Mouse (Mus musculus): ENCODE results near the gene Tmem184a. TPM values are rescaled to one million over a fixed set of nuclear protein-coding genes. Genes with fewer than 3 reads are reported as not detected.
A peak's percentile ranks its signal among the peaks of the same experiment; 100 is the strongest.

Tmem184a gene
- polyA plus RNA-seq, 1 experiment from 2014 or later: 13.2 TPM

DNA sequence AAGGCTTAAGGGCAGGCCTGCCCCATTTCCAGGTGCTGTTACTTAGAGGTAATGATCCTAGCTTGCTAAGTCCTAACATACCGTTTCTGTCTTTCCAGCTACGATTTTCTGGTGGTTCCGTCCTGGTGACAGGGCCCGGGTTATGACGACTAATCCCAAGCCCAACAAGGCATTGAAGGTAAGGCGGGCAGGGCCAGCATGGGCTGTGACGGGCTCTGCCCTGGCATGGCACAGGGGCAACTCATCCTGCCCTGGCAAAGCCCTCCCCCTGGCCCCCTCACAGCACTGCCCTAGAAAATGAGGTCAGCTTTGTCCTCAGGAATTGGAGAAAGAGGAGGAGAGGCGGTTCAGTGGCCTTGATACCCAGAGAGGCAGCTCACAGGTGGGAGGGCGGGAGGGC is 20.7 kb downstream of the Tmem184a start:
- Histone ChIP-seq H3K4me3 (no peak overlapping the region), H3K36me3 (peaks cover 21% of the 10 kb centered on the region), H3K9me3 (no peaks in the 10 kb centered on the region), H3K4me1 (peaks cover 59% of the 10 kb centered on the region), H3K9ac (no peak overlapping the region), H3K4me2 (no peak overlapping the region), H3K27me3 (no peaks in the 10 kb centered on the region), H3K27ac (no peak overlapping the region)
- no peak for ATAC-seq (ENCODE audit: borderline replicate concordance, extremely low read depth, low FRiP score, low TSS enrichment)
- 91% methylated on average over 9 of the region's 9 CpGs for whole genome bisulfite sequencing

DNA sequence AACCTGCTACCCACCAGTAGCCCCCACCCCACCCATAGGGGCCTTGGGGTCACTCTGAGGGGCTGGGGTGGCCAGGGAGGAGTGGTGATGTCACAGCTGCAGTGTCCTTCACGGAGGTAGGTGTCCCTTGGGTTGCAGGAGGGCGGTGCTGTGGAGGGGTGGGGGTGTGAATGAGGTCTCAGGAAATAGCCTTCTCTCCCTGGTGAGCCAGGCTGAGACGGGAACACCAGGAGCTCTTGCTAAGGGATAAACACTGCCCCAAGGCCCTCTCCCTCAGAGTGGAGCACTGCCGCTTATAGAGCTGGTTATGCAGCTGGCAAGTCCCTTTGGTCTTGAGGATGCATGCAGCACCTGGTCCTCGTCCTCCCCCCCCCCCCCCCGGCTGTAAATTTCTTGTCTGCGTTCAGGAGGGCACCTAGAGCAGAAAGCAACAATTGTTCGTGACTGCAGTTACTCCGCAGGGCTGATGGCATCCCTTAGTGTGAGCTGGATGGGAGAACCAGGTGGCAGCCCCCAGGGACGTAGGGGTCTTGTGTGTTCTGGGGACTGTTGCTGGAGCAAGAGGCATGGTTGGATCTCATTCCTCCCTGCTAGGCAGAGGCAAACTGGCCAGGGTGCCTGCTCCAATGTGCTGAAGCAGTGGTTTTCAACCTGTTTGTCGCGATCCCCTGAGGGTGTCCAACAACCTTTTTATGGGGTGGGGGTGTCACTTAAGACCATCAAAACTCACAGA is 21.4 kb downstream of the Tmem184a start:
- WGBS: 39% methylated on average over 11 of the region's 12 CpGs
- no peak; the same call in 1 of the 2 replicates for ATAC-seq (ENCODE audit: borderline replicate concordance, extremely low read depth, low FRiP score, low TSS enrichment)
- Histone ChIP-seq H3K27ac (peak overlapping the region; percentile 89), H3K9ac (peak overlapping the region; percentile 15; the same call in 1 of the 2 replicates), H3K4me2 (peak overlapping the region; percentile 46), H3K4me1 (peaks cover 59% of the 10 kb centered on the region), H3K9me3 (no peaks in the 10 kb centered on the region), H3K4me3 (0 out of 2 replicates have a peak overlapping the region, but pooled peaks have one; percentile 8), H3K36me3 (peaks cover 21% of the 10 kb centered on the region), H3K27me3 (no peaks in the 10 kb centered on the region)

DNA sequence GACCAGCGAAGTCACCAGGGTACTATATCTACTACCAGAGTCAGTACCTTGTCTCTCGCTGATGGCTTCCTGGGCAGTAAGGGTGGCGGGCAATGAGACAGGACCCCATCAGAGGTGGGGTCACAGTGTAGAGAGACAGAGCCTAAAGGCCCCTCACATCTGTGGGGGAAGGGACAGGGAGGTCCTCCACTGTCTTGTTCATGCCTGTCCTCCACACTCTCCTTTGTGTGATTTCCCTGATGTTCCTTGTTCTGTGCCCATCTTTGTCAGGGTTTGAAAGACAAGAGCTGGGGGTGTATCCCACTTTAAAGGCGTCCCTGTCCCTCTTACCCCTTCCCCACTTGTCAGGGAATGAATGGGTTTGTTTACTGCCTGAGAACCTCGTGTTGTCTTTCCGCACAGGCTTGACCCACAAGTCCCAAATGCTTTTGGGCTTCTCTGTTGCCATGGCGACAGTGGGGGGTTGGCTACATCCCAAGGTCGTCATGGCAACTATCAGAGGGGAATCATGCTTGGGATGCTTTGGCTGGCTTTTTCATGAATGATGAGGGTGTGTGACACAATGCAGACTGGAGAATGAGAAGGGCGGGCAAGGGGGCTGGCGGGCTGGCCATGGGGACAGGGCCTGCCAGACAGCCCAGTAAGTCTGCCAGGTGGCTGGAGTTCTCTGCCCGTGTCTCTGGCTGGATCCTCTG is 22.1 kb downstream of the Tmem184a start:
- Histone ChIP-seq H3K9ac (peak overlapping the region; percentile 15; the same call in 1 of the 2 replicates), H3K36me3 (peaks cover 21% of the 10 kb centered on the region), H3K27ac (peak overlapping the region; percentile 89), H3K4me3 (peak overlapping the region; percentile 8; the same call in 1 of the 2 replicates), H3K9me3 (no peaks in the 10 kb centered on the region), H3K4me2 (peak overlapping the region; percentile 46), H3K27me3 (no peaks in the 10 kb centered on the region), H3K4me1 (peaks cover 65% of the 10 kb centered on the region)
- WGBS: 20% methylated on average over 11 of the region's 11 CpGs
- peak; percentile 69 for ATAC-seq (ENCODE audit: borderline replicate concordance, extremely low read depth, low FRiP score, low TSS enrichment)

DNA sequence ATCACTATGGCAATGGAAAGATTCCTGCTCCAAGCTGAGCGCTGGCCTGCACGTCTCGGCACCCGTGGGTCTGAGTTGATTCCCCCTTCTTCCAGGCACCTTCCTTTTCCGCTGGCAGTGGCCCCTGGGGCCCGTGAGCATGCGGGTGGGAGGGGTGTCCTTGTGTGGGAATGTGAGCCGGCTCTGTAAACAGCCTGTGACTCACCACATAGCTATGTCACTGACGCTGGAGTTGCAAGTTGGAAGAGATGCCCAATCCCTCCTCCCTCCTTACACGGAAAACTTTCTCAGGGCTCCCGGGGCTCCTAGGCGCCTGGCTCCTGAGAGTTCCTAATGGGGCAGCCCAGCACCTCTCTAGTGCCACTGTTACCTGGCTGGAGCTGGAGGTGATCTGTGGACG is 22.8 kb downstream of the Tmem184a start:
- Histone ChIP-seq H3K4me2 (peak overlapping the region; percentile 46), H3K27me3 (no peaks in the 10 kb centered on the region), H3K9me3 (no peaks in the 10 kb centered on the region), H3K36me3 (peaks cover 21% of the 10 kb centered on the region), H3K9ac (0 out of 2 replicates have a peak overlapping the region, but pooled peaks have one; percentile 11), H3K4me1 (peaks cover 72% of the 10 kb centered on the region), H3K27ac (peak overlapping the region; percentile 89), H3K4me3 (peak overlapping the region; percentile 1; the same call in 1 of the 2 replicates)
- 2% methylated on average over 13 of the region's 13 CpGs for WGBS
- ATAC-seq (ENCODE audit: borderline replicate concordance, extremely low read depth, low FRiP score, low TSS enrichment): peak; percentile 80

DNA sequence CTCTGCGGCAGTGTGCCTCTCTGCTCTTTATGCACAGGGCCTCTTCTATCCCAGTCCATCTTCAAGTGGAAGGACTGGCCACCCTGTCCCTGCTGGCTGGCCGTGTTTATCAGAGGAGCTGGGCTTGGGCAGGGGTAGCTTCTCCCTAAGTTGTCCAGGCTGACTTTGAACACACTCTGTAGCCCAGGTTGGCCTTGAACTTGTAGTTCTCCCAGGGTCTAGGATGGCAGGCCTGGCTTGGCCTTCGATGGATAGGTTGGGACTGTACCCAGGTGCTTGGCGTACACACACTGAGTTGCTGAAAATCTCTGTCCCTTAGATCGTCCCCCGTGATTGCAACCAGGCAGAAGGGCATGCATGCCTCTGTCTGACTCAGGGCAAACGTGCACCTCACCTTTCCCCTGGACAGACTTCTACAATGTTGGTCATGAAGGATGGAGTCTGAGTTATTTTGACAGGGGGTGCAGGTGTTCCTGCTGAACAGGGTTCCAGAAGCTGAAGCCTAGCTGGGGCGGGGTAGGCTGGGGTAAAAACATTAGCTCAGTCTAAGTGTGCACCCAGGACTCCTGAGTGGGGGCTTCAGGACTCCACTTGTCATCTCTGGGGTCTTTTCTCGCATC is 23.6 kb downstream of the Tmem184a start:
- H3K4me2 ChIP-seq: peak overlapping the region; percentile 46; the same call in 1 of the 2 replicates
- WGBS: 56% methylated on average over 9 of the region's 9 CpGs
- no peak overlapping the region for H3K9ac ChIP-seq

DNA sequence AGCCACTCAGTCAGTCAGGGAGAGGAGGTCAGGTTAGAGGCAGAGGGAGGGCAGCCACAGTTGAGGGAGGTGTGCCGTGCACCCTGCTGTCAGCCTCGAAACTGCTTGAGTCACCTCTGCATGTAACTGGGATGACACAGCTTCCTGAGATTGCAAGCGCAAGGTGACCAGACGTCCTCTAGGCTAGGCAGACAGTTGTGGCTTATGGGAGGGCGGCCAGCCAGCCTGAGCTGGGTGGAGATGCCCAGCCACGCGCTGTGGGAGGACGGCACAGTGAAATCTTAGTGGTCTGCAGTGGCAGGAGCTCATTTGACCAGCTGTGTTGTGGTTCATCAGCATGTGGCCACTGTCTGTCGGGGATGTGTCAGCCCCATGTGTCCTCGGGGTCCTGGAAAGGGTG is 24.8 kb downstream of the Tmem184a start:
- H3K4me2 ChIP-seq: no peak overlapping the region
- H3K27me3 ChIP-seq: no peaks in the 10 kb centered on the region
- H3K36me3 ChIP-seq: peaks cover 6% of the 10 kb centered on the region; the same call in 1 of the 2 replicates
- H3K9ac ChIP-seq: no peak overlapping the region
- WGBS: 55% methylated on average over 10 of the region's 10 CpGs
- no peaks in the 10 kb centered on the region for H3K9me3 ChIP-seq
- H3K4me1 ChIP-seq: peaks cover 78% of the 10 kb centered on the region
- no peak for ATAC-seq (ENCODE audit: borderline replicate concordance, extremely low read depth, low FRiP score, low TSS enrichment)
- H3K4me3 ChIP-seq: no peak overlapping the region
- H3K27ac ChIP-seq: no peak overlapping the region

More for the DNA sequence above, 23.6 kb downstream of the Tmem184a start:
- H3K9me3 ChIP-seq: no peaks in the 10 kb centered on the region
- ATAC-seq (ENCODE audit: borderline replicate concordance, extremely low read depth, low FRiP score, low TSS enrichment): no peak
- H3K36me3 ChIP-seq: peaks cover 18% of the 10 kb centered on the region
- no peaks in the 10 kb centered on the region for H3K27me3 ChIP-seq
- no peak overlapping the region for H3K4me3 ChIP-seq
- peak overlapping the region; percentile 89; the same call in 1 of the 2 replicates for H3K27ac ChIP-seq
- H3K4me1 ChIP-seq: peaks cover 75% of the 10 kb centered on the region

DNA sequence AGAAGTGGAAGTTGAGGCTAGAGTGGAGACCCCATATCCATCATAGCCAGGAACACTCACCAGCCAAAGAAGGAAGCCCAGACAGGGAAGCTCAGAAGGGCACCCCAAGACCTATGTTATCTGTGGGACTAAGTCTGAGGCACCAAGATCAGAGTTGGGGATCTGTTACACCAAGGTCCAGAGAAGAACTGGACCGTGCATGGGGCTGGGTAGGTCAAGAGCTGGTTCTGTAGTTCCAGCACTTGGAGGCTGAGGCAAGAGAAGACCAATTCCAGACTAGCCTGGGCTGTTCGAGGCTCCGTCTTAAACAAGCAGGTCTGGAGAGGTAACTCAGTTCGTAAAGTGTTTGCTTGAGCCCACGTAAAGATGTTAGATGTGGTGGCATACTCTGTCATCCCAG is 25.6 kb downstream of the Tmem184a start:
- 77% methylated on average over 5 of the region's 5 CpGs for WGBS
- H3K4me3 ChIP-seq: 0 out of 2 replicates have a peak overlapping the region, but pooled peaks have one; percentile 8

DNA sequence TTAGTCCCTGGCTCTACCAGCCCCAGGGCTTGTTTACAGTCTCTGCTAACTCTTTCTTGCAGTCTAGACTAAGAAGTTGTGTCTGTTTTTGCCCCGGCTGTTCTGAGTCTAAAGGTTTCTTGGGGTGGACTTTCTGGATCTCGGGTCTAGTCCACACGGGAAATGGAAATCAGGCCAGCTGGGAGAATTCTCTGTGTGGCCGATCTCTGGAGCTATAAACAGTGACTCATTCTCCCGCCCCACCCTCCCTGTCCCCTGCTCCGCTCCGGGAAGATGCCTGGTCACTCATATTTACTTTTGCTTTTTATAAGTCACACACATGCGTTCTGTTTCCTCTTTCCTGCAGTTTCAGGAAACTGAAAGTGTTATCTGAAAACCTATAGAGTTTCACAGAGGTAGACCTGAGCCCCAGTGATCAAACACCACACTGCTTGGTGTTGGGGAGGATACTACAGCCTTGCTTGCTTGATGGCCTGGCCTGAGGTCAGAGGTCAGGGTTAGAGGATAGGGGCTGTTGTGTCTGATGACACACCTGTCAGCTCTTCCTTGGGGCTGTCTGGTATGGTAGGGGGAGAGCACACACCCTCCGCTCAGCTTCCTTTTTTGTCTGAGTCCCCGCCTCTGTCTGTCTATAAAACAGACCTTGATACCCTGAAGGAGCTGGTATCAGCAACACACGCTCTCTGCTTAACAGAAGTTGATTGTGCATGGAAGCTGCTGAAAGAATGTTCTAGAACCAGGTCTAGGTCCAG is 26.2 kb downstream of the Tmem184a start:
- H3K4me2 ChIP-seq: peak overlapping the region; percentile 96
- H3K4me3 ChIP-seq: peak overlapping the region; percentile 92
- WGBS: 25% methylated on average over 11 of the region's 11 CpGs
- H3K36me3 ChIP-seq: no peaks in the 10 kb centered on the region
- peak overlapping the region; percentile 68 for H3K27ac ChIP-seq
- H3K9me3 ChIP-seq: no peaks in the 10 kb centered on the region
- ATAC-seq (ENCODE audit: borderline replicate concordance, extremely low read depth, low FRiP score, low TSS enrichment): no peak
- peaks cover 72% of the 10 kb centered on the region for H3K4me1 ChIP-seq
- H3K27me3 ChIP-seq: no peaks in the 10 kb centered on the region
- 0 out of 2 replicates have a peak overlapping the region, but pooled peaks have one; percentile 2 for H3K9ac ChIP-seq

More for the DNA sequence above, 25.6 kb downstream of the Tmem184a start:
- H3K36me3 ChIP-seq: no peaks in the 10 kb centered on the region
- no peaks in the 10 kb centered on the region for H3K9me3 ChIP-seq
- no peaks in the 10 kb centered on the region for H3K27me3 ChIP-seq
- no peak for ATAC-seq (ENCODE audit: borderline replicate concordance, extremely low read depth, low FRiP score, low TSS enrichment)
- H3K4me2 ChIP-seq: 0 out of 2 replicates have a peak overlapping the region, but pooled peaks have one; percentile 96
- H3K4me1 ChIP-seq: peaks cover 78% of the 10 kb centered on the region
- H3K27ac ChIP-seq: no peak overlapping the region
- no peak overlapping the region for H3K9ac ChIP-seq

DNA sequence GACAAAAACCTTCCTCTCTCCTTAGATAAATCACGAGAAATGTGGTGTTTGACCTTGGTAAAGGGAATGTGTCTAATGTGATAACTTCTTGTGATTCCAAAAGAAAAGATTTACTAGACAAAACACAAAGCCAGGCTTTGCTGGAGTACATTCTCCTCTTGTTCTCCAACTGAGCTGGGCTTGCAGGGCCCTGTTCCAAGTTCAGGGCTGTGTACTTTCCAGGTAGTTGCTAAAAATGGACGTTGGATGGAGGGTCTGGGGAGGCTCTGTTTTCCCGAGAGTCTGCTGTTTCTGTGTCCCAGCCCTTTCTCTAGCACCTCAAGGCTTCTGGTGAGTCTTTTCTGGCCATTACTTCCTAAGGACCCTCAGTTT is 26.8 kb downstream of the Tmem184a start:
- Histone ChIP-seq H3K36me3 (no peaks in the 10 kb centered on the region), H3K4me1 (peaks cover 66% of the 10 kb centered on the region), H3K27me3 (no peaks in the 10 kb centered on the region), H3K4me3 (peak overlapping the region; percentile 92), H3K27ac (peak overlapping the region; percentile 68), H3K9ac (0 out of 2 replicates have a peak overlapping the region, but pooled peaks have one; percentile 2), H3K4me2 (peak overlapping the region; percentile 96), H3K9me3 (no peaks in the 10 kb centered on the region)
- no peak for ATAC-seq (ENCODE audit: borderline replicate concordance, extremely low read depth, low FRiP score, low TSS enrichment)
- WGBS: 24% methylated on average over 3 of the region's 3 CpGs

DNA sequence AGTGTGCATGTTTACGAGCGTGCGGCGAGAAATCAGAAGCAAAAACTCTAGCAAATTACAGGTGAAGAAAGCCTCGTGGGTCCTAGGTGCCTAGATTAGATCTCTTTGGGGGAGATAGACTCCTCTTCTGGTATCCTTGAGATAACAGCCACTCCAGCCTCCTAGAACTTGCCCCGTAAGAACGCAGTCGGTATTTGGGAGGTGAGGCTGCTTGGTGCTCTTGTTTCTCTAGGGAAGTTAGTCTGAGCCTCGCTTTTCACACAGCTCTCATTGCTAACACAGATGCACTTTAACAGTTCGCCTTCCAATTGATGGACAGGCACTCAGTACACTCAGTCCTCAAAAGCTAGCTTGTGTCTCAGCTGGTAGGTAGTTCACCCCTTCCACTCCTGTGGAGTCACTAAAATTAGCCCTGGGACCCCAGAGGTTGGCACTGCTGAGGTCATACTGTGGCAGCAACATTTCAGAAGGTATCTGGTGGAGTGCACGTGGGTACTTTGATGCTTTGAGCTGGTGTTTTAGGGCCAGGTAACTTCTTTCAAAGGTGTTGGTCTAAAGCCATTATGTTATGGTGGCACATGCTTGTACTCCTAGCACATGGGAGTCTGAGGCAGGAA is 27.4 kb downstream of the Tmem184a start:
- ATAC-seq (ENCODE audit: borderline replicate concordance, extremely low read depth, low FRiP score, low TSS enrichment): no peak
- Histone ChIP-seq H3K9ac (peak overlapping the region; percentile 73), H3K27ac (peak overlapping the region; percentile 75; the same call in 1 of the 2 replicates), H3K4me2 (peak overlapping the region; percentile 96), H3K4me3 (peak overlapping the region; percentile 92), H3K9me3 (no peaks in the 10 kb centered on the region), H3K36me3 (no peaks in the 10 kb centered on the region), H3K4me1 (peaks cover 60% of the 10 kb centered on the region), H3K27me3 (no peaks in the 10 kb centered on the region)
- WGBS: 12% methylated on average over 11 of the region's 11 CpGs

Measured in lung, embryonic 15.5 days (tissue).